Mouse (Mus musculus) embryo, embryonic 11.5 days (tissue): ENCODE results near the gene Galnt2.

Source experiments
- DNase-seq: peaks from one replicate; pipeline ENCODE4 v3.0.0-alpha.2; 2012; ENCODE audit warnings: low read depth, low spot score

Galnt2 gene

GRCm38 (mm10) chr8:124234496-124234895, 3.3 kb downstream of the Galnt2 start:
- DNase-seq: no peak

- no peak for DNase-seq
Observed at GRCm38 (mm10) chr8:124235536-124235935, 4.3 kb downstream of the Galnt2 start.

- DNase-seq: no peak
Observed at GRCm38 (mm10) chr8:124239350-124239749, 8.2 kb downstream of the Galnt2 start.

GRCm38 (mm10) chr8:124240932-124241331, 9.7 kb downstream of the Galnt2 start:
- DNase-seq: no peak

- DNase-seq: no peak
Observed at GRCm38 (mm10) chr8:124242208-124242607, 11.0 kb downstream of the Galnt2 start.

GRCm38 (mm10) chr8:124242913-124243312, 11.7 kb downstream of the Galnt2 start:
- no peak for DNase-seq

GRCm38 (mm10) chr8:124247581-124247980, 16.4 kb downstream of the Galnt2 start:
- DNase-seq: no peak

GRCm38 (mm10) chr8:124248688-124249087, 17.5 kb downstream of the Galnt2 start:
- DNase-seq: no peak

- DNase-seq: no peak
Observed at GRCm38 (mm10) chr8:124250255-124250654, 19.1 kb downstream of the Galnt2 start.

GRCm38 (mm10) chr8:124250785-124251184, 19.6 kb downstream of the Galnt2 start:
- DNase-seq: no peak

GRCm38 (mm10) chr8:124252533-124252950, 21.4 kb downstream of the Galnt2 start:
- no peak for DNase-seq

- DNase-seq: no peak
Observed at GRCm38 (mm10) chr8:124253939-124254338, 22.7 kb downstream of the Galnt2 start.

- DNase-seq: no peak
Observed at GRCm38 (mm10) chr8:124256841-124257240, 25.6 kb downstream of the Galnt2 start.

GRCm38 (mm10) chr8:124257363-124257762, 26.2 kb downstream of the Galnt2 start:
- DNase-seq: no peak

- DNase-seq: no peak
Observed at GRCm38 (mm10) chr8:124259146-124259545, 28.0 kb downstream of the Galnt2 start.

GRCm38 (mm10) chr8:124259925-124260324, 28.7 kb downstream of the Galnt2 start:
- DNase-seq: no peak

- DNase-seq: no peak
Observed at GRCm38 (mm10) chr8:124260371-124260770, 29.2 kb downstream of the Galnt2 start.

GRCm38 (mm10) chr8:124263058-124263457, 31.9 kb downstream of the Galnt2 start:
- DNase-seq: no peak

GRCm38 (mm10) chr8:124264032-124264431, 32.8 kb downstream of the Galnt2 start:
- DNase-seq: no peak

- no peak for DNase-seq
Observed at GRCm38 (mm10) chr8:124264671-124265070, 33.5 kb downstream of the Galnt2 start.

- DNase-seq: no peak
Observed at GRCm38 (mm10) chr8:124265130-124265529, 33.9 kb downstream of the Galnt2 start.

- DNase-seq: no peak
Observed at GRCm38 (mm10) chr8:124265798-124266197, 34.6 kb downstream of the Galnt2 start.

- no peak for DNase-seq
Observed at GRCm38 (mm10) chr8:124267206-124267605, 36.0 kb downstream of the Galnt2 start.

- DNase-seq: no peak
Observed at GRCm38 (mm10) chr8:124270504-124270903, 39.3 kb downstream of the Galnt2 start.
